Mouse (Mus musculus): ENCODE results near the gene Bcas1. TPM values are rescaled to one million over a fixed set of nuclear protein-coding genes. Genes with fewer than 3 reads are reported as not detected.

Gene Bcas1
- polyA plus RNA-seq, 1 experiment = 10.6 TPM

DNA sequence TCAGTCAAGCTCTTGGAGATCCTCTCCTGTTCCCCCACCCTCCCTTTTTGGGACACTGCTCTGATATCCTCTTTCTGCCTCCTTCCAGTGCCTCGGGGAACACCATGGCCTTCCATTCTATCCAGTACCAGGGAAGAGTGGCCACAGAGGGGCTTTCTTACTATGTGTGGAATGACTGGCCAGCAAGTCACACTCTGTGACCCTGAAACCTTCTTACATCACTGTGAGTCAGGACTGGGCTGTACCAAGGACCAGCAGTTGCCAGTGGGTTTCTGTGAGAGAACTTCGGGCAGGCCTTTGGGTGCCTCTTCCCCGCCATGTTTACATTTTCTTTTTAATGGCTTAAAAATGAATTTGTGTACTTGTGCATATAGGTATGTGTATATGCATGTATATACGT, 75.4 kb downstream of the Bcas1 start:
- DNase-seq (ENCODE audit: low read depth, low spot score) = no peak
- WGBS = 95% methylated on average over 4 of the region's 4 CpGs

- no peak for DNase-seq (ENCODE audit: low read depth, low spot score)
- 89% methylated on average over 6 of the region's 6 CpGs for WGBS
Measured at GRCm38 (mm10) chr2:170351847-170352246, 75.8 kb downstream of the Bcas1 start.

DNA sequence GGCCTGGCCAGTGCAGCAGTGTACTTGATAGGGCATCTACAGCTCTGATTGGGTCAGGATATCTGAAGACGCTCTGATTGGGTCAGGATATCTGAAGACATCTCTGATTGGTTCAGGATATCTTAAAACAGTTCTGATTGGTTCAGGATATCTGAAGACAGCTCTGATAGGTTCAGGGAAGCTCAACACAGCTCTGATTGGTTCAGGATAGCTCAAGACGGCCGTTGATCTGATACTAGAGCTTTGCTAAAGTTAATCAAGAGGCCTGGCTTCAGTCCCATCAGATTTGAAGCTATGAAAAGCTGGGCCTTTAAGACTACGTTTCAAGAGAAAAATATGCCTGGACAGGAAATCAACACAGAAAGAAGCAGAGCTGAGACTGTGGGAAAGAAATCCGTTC, 77.9 kb downstream of the Bcas1 start:
- no peak for DNase-seq (ENCODE audit: low read depth, low spot score)
- 53% methylated on average over 5 of the region's 5 CpGs for WGBS

DNA sequence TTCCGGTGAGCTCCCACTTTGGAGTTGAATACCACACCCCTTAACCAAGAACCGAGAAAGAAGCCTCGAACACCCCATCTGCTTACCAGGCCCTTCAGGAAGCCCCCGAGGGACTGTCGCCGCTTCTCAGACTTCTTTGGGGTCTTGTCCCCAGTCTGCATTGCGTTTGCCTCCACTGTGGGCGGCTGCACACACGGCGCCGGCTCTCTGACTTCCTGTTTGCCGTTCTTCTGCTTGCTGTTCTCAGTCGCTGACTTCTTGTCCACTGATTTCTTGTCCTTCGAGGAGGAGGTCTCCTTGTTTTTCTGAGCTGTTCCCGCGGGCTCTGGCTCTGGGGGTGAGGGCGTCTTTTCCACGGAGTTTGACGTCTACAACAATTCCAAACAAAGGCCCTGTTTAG, 78.5 kb downstream of the Bcas1 start:
- WGBS = 77% methylated on average over 19 of the region's 19 CpGs
- no peak for DNase-seq (ENCODE audit: low read depth, low spot score)

GRCm38 (mm10) chr2:170347131-170347765, 80.4 kb downstream of the Bcas1 start:
- DNase-seq (ENCODE audit: low read depth, low spot score) = no peak
- 27% methylated on average over 8 of the region's 8 CpGs for WGBS

GRCm38 (mm10) chr2:170345410-170345793, 82.2 kb downstream of the Bcas1 start:
- WGBS = 4% methylated on average over 5 of the region's 5 CpGs
- no peak for DNase-seq (ENCODE audit: low read depth, low spot score)

- no peak for DNase-seq (ENCODE audit: low read depth, low spot score)
- 8% methylated on average over 18 of the region's 18 CpGs for WGBS
Measured at GRCm38 (mm10) chr2:170344502-170345409, 82.9 kb downstream of the Bcas1 start.

GRCm38 (mm10) chr2:170343819-170344317, 83.8 kb downstream of the Bcas1 start:
- DNase-seq (ENCODE audit: low read depth, low spot score) = no peak
- 8% methylated on average over 10 of the region's 10 CpGs for WGBS

- DNase-seq (ENCODE audit: low read depth, low spot score) = no peak
- 11% methylated on average over 17 of the region's 17 CpGs for WGBS
Measured at GRCm38 (mm10) chr2:170343133-170343818, 84.4 kb downstream of the Bcas1 start.

GRCm38 (mm10) chr2:170342312-170342830, 85.3 kb downstream of the Bcas1 start:
- 56% methylated on average over 12 of the region's 12 CpGs for WGBS
- no peak for DNase-seq (ENCODE audit: low read depth, low spot score)

GRCm38 (mm10) chr2:170341179-170341578, 86.5 kb downstream of the Bcas1 start:
- 74% methylated on average over 8 of the region's 8 CpGs for WGBS
- no peak for DNase-seq (ENCODE audit: low read depth, low spot score)

- WGBS = 22% methylated on average over 9 of the region's 9 CpGs
- DNase-seq (ENCODE audit: low read depth, low spot score) = no peak
Measured at GRCm38 (mm10) chr2:170336266-170336760, 91.3 kb downstream of the Bcas1 start.

DNA sequence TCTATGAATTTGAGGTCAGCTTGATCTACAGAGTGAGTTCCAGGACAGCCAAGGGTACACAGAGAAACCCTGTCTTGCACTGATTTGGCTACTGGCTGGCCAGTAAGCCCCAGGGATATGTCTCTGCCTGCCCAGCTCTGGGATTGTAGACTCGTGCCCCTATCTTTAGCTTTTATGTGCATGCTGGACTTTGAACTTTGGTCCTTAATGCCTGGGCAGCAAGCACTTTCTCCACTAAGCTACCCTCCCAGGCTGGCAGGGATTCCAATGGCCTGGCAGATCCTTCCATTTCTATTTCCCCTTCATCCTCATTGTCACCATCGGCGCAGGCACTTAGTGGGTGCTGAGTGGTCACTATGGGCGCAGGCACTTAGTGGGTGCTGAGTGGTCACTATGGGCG, 92.5 kb downstream of the Bcas1 start:
- 61% methylated on average over 5 of the region's 5 CpGs for WGBS
- DNase-seq (ENCODE audit: low read depth, low spot score) = no peak

DNA sequence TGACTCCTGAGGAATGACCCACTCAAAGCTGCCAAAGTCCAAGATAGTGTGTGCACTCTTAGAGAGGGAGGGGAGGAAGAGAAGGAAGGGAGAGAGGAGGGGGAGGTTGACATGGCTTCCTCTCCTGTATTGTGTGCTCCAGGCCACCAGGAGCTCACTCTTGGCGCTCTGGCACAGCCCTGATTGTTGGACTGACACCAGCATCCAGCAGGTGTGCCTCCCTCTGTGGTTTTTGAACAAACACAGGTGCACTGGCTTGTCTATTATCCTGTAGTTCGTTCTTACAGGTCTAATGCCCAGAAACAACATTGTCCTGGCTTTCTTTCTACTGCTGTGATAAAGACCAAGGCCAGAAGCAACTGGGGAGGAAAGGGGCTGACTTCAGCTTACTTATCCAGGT, 95.8 kb downstream of the Bcas1 start:
- DNase-seq (ENCODE audit: low read depth, low spot score) = no peak
- WGBS = 21% methylated on average over 2 of the region's 2 CpGs

- 48% methylated on average over 8 of the region's 8 CpGs for whole genome bisulfite sequencing
- no peak for DNase-seq (ENCODE audit: low read depth, low spot score)
Measured at GRCm38 (mm10) chr2:170330466-170330865, 97.2 kb downstream of the Bcas1 start.

GRCm38 (mm10) chr2:170329921-170330320, 97.7 kb downstream of the Bcas1 start:
- no peak for DNase-seq (ENCODE audit: low read depth, low spot score)

DNA sequence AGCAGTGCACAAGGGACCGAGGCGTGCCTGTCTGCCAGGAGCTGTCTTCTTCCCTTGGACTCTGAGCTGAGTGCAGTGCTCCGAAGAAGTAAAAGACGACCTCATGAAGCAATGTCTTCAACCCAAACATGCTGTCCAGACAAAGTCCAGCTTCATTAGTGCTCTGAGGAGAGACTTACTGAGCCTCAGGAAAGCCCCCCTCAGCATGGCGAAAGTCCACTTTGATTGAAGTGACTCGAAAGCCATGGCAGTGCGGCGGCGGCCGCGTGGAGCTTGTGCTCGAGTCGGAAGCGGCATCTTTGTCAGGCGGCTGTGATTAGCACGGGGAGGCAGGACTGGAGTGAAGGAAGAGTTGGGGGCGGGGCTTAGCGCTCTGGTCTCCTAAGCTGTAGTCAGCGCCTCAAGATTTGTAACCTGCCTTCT, 103.7 kb downstream of the Bcas1 start:
- DNase-seq (ENCODE audit: low read depth, low spot score) = no peak

More at GRCm38 (mm10) chr2:170329921-170330320, 97.7 kb downstream of the Bcas1 start:
- WGBS = 68% methylated on average over 13 of the region's 13 CpGs

GRCm38 (mm10) chr2:170322013-170322414, 105.6 kb downstream of the Bcas1 start:
- 56% methylated on average over 3 of the region's 3 CpGs for WGBS
- DNase-seq (ENCODE audit: low read depth, low spot score) = no peak

More for the DNA sequence above, 103.7 kb downstream of the Bcas1 start:
- WGBS = 2% methylated on average over 19 of the region's 19 CpGs

- 70% methylated on average over 5 of the region's 5 CpGs for WGBS
Measured at GRCm38 (mm10) chr2:170321579-170321978, 106.1 kb downstream of the Bcas1 start.

More at GRCm38 (mm10) chr2:170321579-170321978, 106.1 kb downstream of the Bcas1 start:
- DNase-seq (ENCODE audit: low read depth, low spot score) = no peak
